Comparison of ENCODE assay signal across 18 mouse cellular contexts in genomic region chr6:127464523-127464922, GRCm38 (mm10). TPM values are rescaled to one million over a fixed set of nuclear protein-coding genes. Genes with fewer than 3 reads are reported as not detected.
A peak's percentile ranks its signal among the peaks of the same experiment; 100 is the strongest.
DNase-seq lines count a peak whose midpoint lies in the region.
"Had no signal": no experiment of that assay in that cellular context is flagged by ENCODE, and none has a peak within 500 bp of the region (broad histone marks: within the 10 kb centered on the region; RNA-seq: fewer than 3 reads in every experiment).

No protein-coding gene starts in this region.

- DNase-seq in kidney, adult 11 months, result peak; percentile 10
- no peak for DNase-seq in kidney, adult 18-20 months
- DNase-seq in thymus, postnatal 0 days (ENCODE audit: low spot score), result peak; percentile 33
- no peak for DNase-seq in thymus, postnatal 4 days
- peak; percentile 16 for DNase-seq in fibroblast of lung, adult 2 months (ENCODE audit: low read depth)
- DNase-seq in lung, postnatal 4 days, result no peak
- DNase-seq in heart, postnatal 4 days, result no peak
- DNase-seq: adrenal gland, postnatal 14 days; B cell, adult 2 months; cerebellum, adult 8-10 months; gastrocnemius, postnatal 10 days; heart, postnatal 36 days; kidney, postnatal 14 days; left cerebral cortex, postnatal 4 days; lung, adult 18-20 months; lung, postnatal 10 days; right cerebral cortex, postnatal 14 days; thymus, adult 2 months had no signal

RNA-seq across cellular contexts. Expression of gene Parp11, which starts 17.9 kb away (rescaled TPM):
- 50.7 and 54.9 TPM in 2 replicates for polyA plus RNA-seq in thymus, postnatal 0 days (2015; fragmentation: Nextera tagmentation; extraction: Ambion mirVana)
- total RNA-seq in heart, postnatal 4 days (2021), result 10 to 100 TPM; 13.7 to 18.5 TPM

Comparison
In these comparisons a context has a peak if more than half of its experiments do, and no peak if none do; other contexts are left out.
1. DNase-seq: peak in kidney, adult 11 months (single experiment), thymus, postnatal 0 days (single experiment) and fibroblast of lung, adult 2 months (single experiment); none in kidney, adult 18-20 months (single experiment), thymus, postnatal 4 days (single experiment), lung, postnatal 4 days (0 of 2) and heart, postnatal 4 days (single experiment).